Mouse (Mus musculus): Measurements from ENCODE around the gene Acsl5.

DNA sequence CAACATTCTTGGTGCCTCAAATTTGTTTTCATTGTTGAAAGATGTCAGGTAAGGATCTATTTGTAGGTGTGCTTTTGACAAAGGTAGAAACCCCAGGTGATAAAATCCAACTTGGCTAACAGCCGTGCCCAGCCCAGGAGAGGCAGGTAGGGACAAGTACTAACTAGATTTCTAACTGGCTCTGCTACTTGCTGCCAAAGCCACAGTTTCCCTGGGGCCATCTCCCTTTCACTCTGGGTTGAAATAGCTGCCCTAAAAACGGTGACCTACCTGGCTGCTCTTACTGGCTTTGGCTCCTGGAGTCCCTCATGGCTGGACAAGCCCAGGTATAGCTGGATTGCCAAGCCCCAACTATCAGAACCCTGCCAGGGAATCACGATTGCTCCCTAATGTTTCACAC lies 15.0 kb downstream of the Acsl5 start:
- TF ChIP-seq CTCF (IDR thresholded peaks at IDR 0.05; ENCODE audit: low read depth, low read length) (no peak), POLR2AphosphoS5 (IDR thresholded peaks at IDR 0.05; ENCODE audit: insufficient replicate concordance, low read depth, low read length) (no peak)
